Mouse (Mus musculus) CH12.LX (cell line): ENCODE data around the gene Hsd3b7. TPM values are rescaled to one million over a fixed set of nuclear protein-coding genes. Genes with fewer than 3 reads are reported as not detected.
A peak's percentile ranks its signal among the peaks of the same experiment; 100 is the strongest.

Source experiments
- DNase-seq: peaks from one replicate; pipeline ENCODE4 v3.0.0-alpha.2; 2013; ENCODE audit errors: extremely low read depth
- H3K27ac ChIP-seq: 2 replicates; pipeline ENCODE4 v1.5.1; 2012; ENCODE audit warnings: low read depth, mild to moderate bottlenecking, control low read depth, moderate library complexity; ENCODE audit not compliant: insufficient read depth
- H3K27me3 ChIP-seq: replicated peaks from 2 replicates; pipeline ENCODE3; 2012; ENCODE audit warnings: inconsistent platforms
- H3K36me3 ChIP-seq, 2 experiments: replicated peaks in 1 of 2; 2 replicates each; pipeline versions ENCODE3 to v1.6.1; 2012; ENCODE audit warnings: inconsistent platforms in 1 of 2, low read length in 1 of 2, mild to moderate bottlenecking in 1 of 2, mixed read lengths in 1 of 2, moderate library complexity in 1 of 2; ENCODE audit not compliant: control insufficient read depth in 1 of 2, insufficient read depth in 1 of 2
- H3K4me1 ChIP-seq, 2 experiments: 2 replicates each; pipeline ENCODE4 v1.6.1; 2012; ENCODE audit warnings: inconsistent platforms in 1 of 2, moderate library complexity in 1 of 2; ENCODE audit not compliant: insufficient read depth in 2 of 2, control insufficient read depth in 1 of 2
- H3K4me2 ChIP-seq: 2 replicates; pipeline ENCODE4 v1.6.1; 2012; ENCODE audit warnings: low read depth, mild to moderate bottlenecking, control low read depth; ENCODE audit not compliant: poor library complexity, insufficient read depth, severe bottlenecking
- H3K4me3 ChIP-seq, 3 experiments: fragments of 150-350 bp in 1 of 3; sonication (generic) in 1 of 3; replicated peaks in 1 of 3; 2 replicates each; pipeline versions ENCODE3 to v1.5.1; 2011 to 2012; ENCODE audit warnings: low read depth in 2 of 3, low read length in 2 of 3, mild to moderate bottlenecking in 2 of 3, moderate library complexity in 2 of 3, control low read depth in 1 of 3, improper control_type of control experiment in 1 of 3, inconsistent platforms in 1 of 3, mixed read lengths in 1 of 3; ENCODE audit not compliant: poor library complexity in 1 of 3
- H3K79me2 ChIP-seq: replicated peaks from 2 replicates; pipeline ENCODE4 v1.6.1; 2012; ENCODE audit warnings: mild to moderate bottlenecking, moderate library complexity; ENCODE audit not compliant: control insufficient read depth, poor library complexity, insufficient read depth, severe bottlenecking; ENCODE audit errors: extremely low read depth
- H3K9ac ChIP-seq: 2 replicates; pipeline ENCODE4 v1.6.1; 2012; ENCODE audit warnings: low read depth, mild to moderate bottlenecking, control low read depth, moderate library complexity; ENCODE audit not compliant: insufficient read depth
- H3K9me3 ChIP-seq: replicated peaks from 2 replicates; pipeline ENCODE3; 2012; ENCODE audit warnings: low read length, inconsistent platforms, mixed read lengths
- BHLHE40 ChIP-seq: IDR thresholded peaks from 2 replicates; pipeline ENCODE4 v1.6.1; 2011; ENCODE audit warnings: mild to moderate bottlenecking, low read depth, low read length, improper control_type of control experiment
- CHD1 ChIP-seq: IDR thresholded peaks from 2 replicates; pipeline ENCODE4 v1.6.1; 2012; ENCODE audit warnings: low read depth, low read length, improper control_type of control experiment, inconsistent platforms
- CHD2 ChIP-seq: IDR thresholded peaks from 2 replicates; pipeline ENCODE4 v1.6.1; 2011; ENCODE audit warnings: low read length, improper control_type of control experiment
- CTCF ChIP-seq, 2 experiments: IDR thresholded peaks in 1 of 2; conservative IDR thresholded peaks in 1 of 2; 2 replicates each; pipeline ENCODE4 v1.5.1; 2011 to 2012; ENCODE audit warnings: low read depth in 2 of 2, low read length in 2 of 2, improper control_type of control experiment in 1 of 2, inconsistent platforms in 1 of 2, mild to moderate bottlenecking in 1 of 2, moderate library complexity in 1 of 2
- E2F4 ChIP-seq: IDR thresholded peaks from 2 replicates; pipeline ENCODE4 v1.6.1; 2011; ENCODE audit warnings: low read depth, low read length, improper control_type of control experiment; ENCODE audit not compliant: insufficient replicate concordance
- ELF1 ChIP-seq: IDR thresholded peaks from 2 replicates; pipeline ENCODE4 v1.6.1; 2014; ENCODE audit warnings: low read depth, mild to moderate bottlenecking, inconsistent platforms, low read length, improper control_type of control experiment
- EP300 ChIP-seq: IDR thresholded peaks from 2 replicates; pipeline ENCODE4 v1.6.1; 2011; ENCODE audit warnings: low read length, improper control_type of control experiment
- ETS1 ChIP-seq: conservative IDR thresholded peaks from 2 replicates; pipeline ENCODE4 v1.6.1; 2012; ENCODE audit warnings: low read depth, mild to moderate bottlenecking, inconsistent platforms, low read length, improper control_type of control experiment, moderate library complexity
- GABPA ChIP-seq: IDR thresholded peaks from 2 replicates; pipeline ENCODE4 v1.6.1; 2012; ENCODE audit warnings: low read depth, low read length, improper control_type of control experiment, inconsistent platforms; ENCODE audit not compliant: insufficient replicate concordance
- HCFC1 ChIP-seq: IDR thresholded peaks from 2 replicates; pipeline ENCODE4 v1.6.1; 2012; ENCODE audit warnings: low read depth, mild to moderate bottlenecking, inconsistent platforms, low read length, improper control_type of control experiment
- IRF4 ChIP-seq: IDR thresholded peaks from 2 replicates; pipeline ENCODE4 v1.6.1; 2014; ENCODE audit warnings: low read depth, mild to moderate bottlenecking, inconsistent platforms, low read length, improper control_type of control experiment
- JUN ChIP-seq: IDR thresholded peaks from 2 replicates; pipeline ENCODE4 v1.6.1; 2011; ENCODE audit warnings: low read depth, mild to moderate bottlenecking, low read length, improper control_type of control experiment, moderate library complexity; ENCODE audit not compliant: insufficient read depth
- JUND ChIP-seq: conservative IDR thresholded peaks from 2 replicates; pipeline ENCODE4 v1.6.1; 2011; ENCODE audit warnings: low read depth, low read length, improper control_type of control experiment
- KAT2A ChIP-seq: IDR thresholded peaks from 2 replicates; pipeline ENCODE4 v1.6.1; 2012; ENCODE audit warnings: low read length, improper control_type of control experiment, inconsistent platforms; ENCODE audit not compliant: insufficient replicate concordance
- MAFK ChIP-seq: IDR thresholded peaks from 2 replicates; pipeline ENCODE4 v1.6.1; 2011; ENCODE audit warnings: low read length, improper control_type of control experiment; ENCODE audit not compliant: insufficient replicate concordance
- MAX ChIP-seq: IDR thresholded peaks from 2 replicates; pipeline ENCODE4 v1.6.1; 2011; ENCODE audit warnings: low read length, improper control_type of control experiment
- MAZ ChIP-seq: IDR thresholded peaks from 2 replicates; pipeline ENCODE4 v1.6.1; 2012; ENCODE audit warnings: low read depth, mild to moderate bottlenecking, inconsistent platforms, low read length, improper control_type of control experiment, moderate library complexity
- MEF2A ChIP-seq: IDR thresholded peaks from 2 replicates; pipeline ENCODE4 v1.6.1; 2014; ENCODE audit warnings: low read depth, mild to moderate bottlenecking, inconsistent platforms, low read length, improper control_type of control experiment, borderline replicate concordance
- MXI1 ChIP-seq: IDR thresholded peaks from 2 replicates; pipeline ENCODE4 v1.6.1; 2011; ENCODE audit warnings: mild to moderate bottlenecking, low read depth, low read length, improper control_type of control experiment
- MYC ChIP-seq: IDR thresholded peaks from 2 replicates; pipeline ENCODE4 v1.6.1; 2011; ENCODE audit warnings: low read depth, mild to moderate bottlenecking, improper control_type of control experiment, low read length
- NELFE ChIP-seq: IDR thresholded peaks from 2 replicates; pipeline ENCODE4 v1.6.1; 2011; ENCODE audit warnings: low read depth, low read length, improper control_type of control experiment
- NRF1 ChIP-seq: IDR thresholded peaks from 2 replicates; pipeline ENCODE4 v1.6.1; 2014; ENCODE audit warnings: low read depth, mild to moderate bottlenecking, inconsistent platforms, low read length, improper control_type of control experiment, moderate library complexity
- PAX5 ChIP-seq: IDR thresholded peaks from 2 replicates; pipeline ENCODE4 v1.6.1; 2012; ENCODE audit warnings: low read length, inconsistent platforms, mixed read lengths
- POLR2A ChIP-seq: IDR thresholded peaks from 2 replicates; pipeline ENCODE4 v1.6.1; 2011; ENCODE audit warnings: low read depth, mild to moderate bottlenecking, improper control_type of control experiment, low read length
- POLR2AphosphoS2 ChIP-seq: IDR thresholded peaks from 2 replicates; pipeline ENCODE4 v1.6.1; 2011; ENCODE audit warnings: low read depth, low read length, improper control_type of control experiment
- RAD21 ChIP-seq: IDR thresholded peaks from 2 replicates; pipeline ENCODE4 v1.6.1; 2011; ENCODE audit warnings: low read depth, mild to moderate bottlenecking, low read length, improper control_type of control experiment, moderate library complexity
- RCOR1 ChIP-seq: conservative IDR thresholded peaks from 2 replicates; pipeline ENCODE4 v1.6.1; 2012; ENCODE audit warnings: low read depth, mild to moderate bottlenecking, inconsistent platforms, low read length, improper control_type of control experiment
- SIN3A ChIP-seq: IDR thresholded peaks from 2 replicates; pipeline ENCODE4 v1.6.1; 2012; ENCODE audit warnings: low read length, improper control_type of control experiment, inconsistent platforms
- SMC3 ChIP-seq: IDR thresholded peaks from 2 replicates; pipeline ENCODE4 v1.6.1; 2011; ENCODE audit warnings: low read depth, low read length, improper control_type of control experiment
- TBP ChIP-seq: conservative IDR thresholded peaks from 2 replicates; pipeline ENCODE4 v1.6.1; 2011; ENCODE audit warnings: low read depth, low read length, improper control_type of control experiment
- TCF12 ChIP-seq: IDR thresholded peaks from 2 replicates; pipeline ENCODE4 v1.6.1; 2014; ENCODE audit warnings: low read depth, mild to moderate bottlenecking, inconsistent platforms, low read length, improper control_type of control experiment
- UBTF ChIP-seq: IDR thresholded peaks from 2 replicates; pipeline ENCODE4 v1.6.1; 2012; ENCODE audit warnings: low read depth, mild to moderate bottlenecking, inconsistent platforms, low read length, improper control_type of control experiment, moderate library complexity
- USF1 ChIP-seq: IDR thresholded peaks from 2 replicates; pipeline ENCODE4 v1.6.1; 2014; ENCODE audit warnings: low read depth, mild to moderate bottlenecking, inconsistent platforms, low read length, improper control_type of control experiment
- USF2 ChIP-seq: conservative IDR thresholded peaks from 2 replicates; pipeline ENCODE4 v1.6.1; 2011; ENCODE audit warnings: low read depth, low read length, improper control_type of control experiment
- ZC3H11A ChIP-seq: IDR thresholded peaks from 2 replicates; pipeline ENCODE4 v1.6.1; 2012; ENCODE audit warnings: low read depth, mild to moderate bottlenecking, inconsistent platforms, low read length, improper control_type of control experiment
- ZKSCAN1 ChIP-seq: IDR thresholded peaks from 2 replicates; pipeline ENCODE4 v1.6.1; 2012; ENCODE audit warnings: low read depth, inconsistent platforms, low read length, improper control_type of control experiment, borderline replicate concordance
- ZMIZ1 ChIP-seq: IDR thresholded peaks from 2 replicates; pipeline ENCODE4 v1.6.1; 2012; ENCODE audit warnings: low read depth, mild to moderate bottlenecking, inconsistent platforms, low read length, improper control_type of control experiment
- ZNF384 ChIP-seq: IDR thresholded peaks from 2 replicates; pipeline ENCODE4 v1.6.1; 2012; ENCODE audit warnings: low read depth, low read length, improper control_type of control experiment, inconsistent platforms
- dilution Hi-C: fragments of 300-500 bp; cut with MboI; formaldehyde crosslinking; loops from 2 replicates; pipeline ENCODE4 v1.14.3; 2020; ENCODE audit warnings: low sequenced_read_pairs; ENCODE audit not compliant: extremely low pct_unique_long_range_greater_than_20kb, extremely low pct_ligation_motif_present
- in situ Hi-C: fragments of 300-500 bp; cut with MboI; formaldehyde crosslinking; loops from 3 replicates; pipeline ENCODE4 v1.14.3; 2019; ENCODE audit warnings: low sequenced_read_pairs, low pct_ligation_motif_present, low pct_unique_long_range_greater_than_20kb, mixed read lengths
- polyA plus RNA-seq: library from polyadenylated mRNA; unstranded; fragments of >175 nt; gene quantifications from 2 replicates; pipeline ENCODE4 v1.2.1, GENCODE M21; 2012; ENCODE audit warnings: low read depth; ENCODE audit not compliant: insufficient read length
- total RNA-seq, 2 experiments: library from RNA; depleted of rRNA; stranded (reverse); fragments of 300-350 nt in 1 of 2; fragments of >200 nt in 1 of 2; gene quantifications; 2 replicates each; pipeline ENCODE4 v1.2.3; 2012 to 2014

Hsd3b7 gene
- total and polyA plus RNA-seq, 3 experiments: 0.99 to 6.8 (median 4.2) TPM

DNA sequence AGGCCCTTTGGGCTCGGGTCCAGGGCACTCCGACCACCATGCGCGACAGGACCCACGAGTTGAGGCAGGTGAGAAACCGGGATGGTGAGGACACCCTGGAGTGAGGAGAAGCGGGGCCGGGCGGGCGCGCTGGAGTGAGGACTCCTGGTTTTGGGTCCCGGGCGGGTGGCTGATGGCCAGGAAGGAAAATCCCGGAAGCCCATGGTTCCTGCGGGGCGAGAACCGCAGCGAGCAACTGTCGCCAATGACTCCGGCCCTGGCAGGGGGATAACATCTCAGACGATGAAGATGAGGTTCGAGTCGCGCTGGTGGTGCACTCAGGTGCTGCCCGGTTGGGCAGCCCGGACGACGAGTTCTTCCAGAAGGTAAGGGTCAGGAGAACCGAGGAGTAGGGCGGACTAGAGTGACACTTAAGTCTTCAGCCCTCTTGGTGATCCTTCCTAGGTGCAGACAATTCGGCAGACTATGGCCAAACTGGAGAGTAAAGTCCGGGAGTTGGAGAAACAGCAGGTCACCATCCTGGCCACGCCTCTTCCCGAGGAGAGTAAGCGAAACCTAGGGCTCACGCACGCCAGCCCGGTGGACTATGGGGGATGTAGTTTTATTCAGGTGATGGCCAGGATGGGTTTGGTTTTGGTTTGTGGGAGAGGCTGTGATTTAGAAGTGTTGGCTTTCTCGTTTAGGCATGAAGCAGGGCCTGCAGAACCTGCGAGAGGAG is 41.8 kb downstream of the Hsd3b7 start:
- H3K27me3 ChIP-seq: no peaks in the 10 kb centered on the region
- H3K9ac ChIP-seq: peak overlapping the region; percentile 74
- in situ Hi-C loops (no loop called here), dilution Hi-C loops (no loop called here)
- peak overlapping the region; percentile 65 to 87 (median 77) for H3K4me3 ChIP-seq
- H3K79me2 ChIP-seq: no peaks in the 10 kb centered on the region
- no peaks in the 10 kb centered on the region for H3K9me3 ChIP-seq
- TF ChIP-seq ZMIZ1 (peak; percentile 68; the same call in 1 of the 2 replicates), MAFK (no peak), BHLHE40 (peak; percentile 39; the same call in 1 of the 2 replicates), TBP (no peak), USF1 (no peak), ELF1 (peak; percentile 46; the same call in 1 of the 2 replicates), SIN3A (peak; percentile 80), MEF2A (no peak; the same call in 1 of the 2 replicates), ZNF384 (no peak), UBTF (no peak), RCOR1 (no peak), USF2 (no peak), ETS1 (no peak), CHD1 (no peak), CHD2 (peak; percentile 37; the same call in 1 of the 2 replicates), RAD21 (no peak), TCF12 (0 out of 2 replicates have a peak, but pooled peaks have one; percentile 27), NRF1 (peak; percentile 62), JUN (no peak), MAZ (no peak; the same call in 1 of the 2 replicates), SMC3 (no peak), HCFC1 (peak; percentile 96), PAX5 (no peak), NELFE (peak; percentile 64; the same call in 1 of the 2 replicates), POLR2A (peak; percentile 61), CTCF (conservative IDR thresholded peaks at IDR 0.05 in 1 of 2, IDR thresholded peaks at IDR 0.05 in 1 of 2; ENCODE audit: low read depth in 2 of 2, low read length in 2 of 2) (no peak), ZC3H11A (no peak), JUND (no peak), ZKSCAN1 (no peak), MAX (peak; percentile 59; the same call in 1 of the 2 replicates), MXI1 (peak; percentile 87), IRF4 (peak; percentile 55), MYC (peak; percentile 66; the same call in 1 of the 2 replicates), POLR2AphosphoS2 (no peak), E2F4 (no peak), EP300 (no peak), GABPA (peak; percentile 13; the same call in 1 of the 2 replicates), KAT2A (peak; percentile 80; the same call in 1 of the 2 replicates)
- DNase-seq: peak; percentile 86
- peaks cover 23 to 37% of the 10 kb centered on the region in 2 experiments for H3K36me3 ChIP-seq
- H3K4me1 ChIP-seq: peaks cover 2 to 13% of the 10 kb centered on the region in 2 experiments; a peak in 3 of 4 replicates
- peak overlapping the region; percentile 41 for H3K4me2 ChIP-seq
- peak overlapping the region; percentile 40 for H3K27ac ChIP-seq
